Mouse (Mus musculus): Measurements from ENCODE around the gene Pdxp.

DNA sequence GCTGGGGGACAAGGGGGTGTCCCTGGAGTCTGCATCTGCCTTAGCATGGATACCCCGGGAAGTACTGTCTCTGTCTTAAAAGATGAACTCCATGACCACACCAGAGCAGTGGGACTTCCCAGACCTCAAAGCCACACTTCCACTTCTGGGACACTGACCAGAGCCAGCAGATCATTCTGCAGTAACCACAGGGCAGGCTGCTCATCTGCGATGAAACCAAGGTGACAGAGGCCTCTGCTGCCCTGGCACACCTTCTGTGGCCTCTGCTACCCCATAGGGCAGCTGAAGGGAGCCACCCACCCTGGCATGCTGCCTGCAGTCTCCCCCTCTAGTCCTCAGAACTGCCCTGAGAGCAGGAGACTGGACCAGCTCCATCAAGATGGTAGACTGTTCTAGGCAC lies 18.0 kb upstream of the Pdxp start:
- TF ChIP-seq MYOG (IDR thresholded peaks at IDR 0.05; ENCODE audit: control insufficient read depth in 1 of 3, insufficient read depth in 1 of 3, insufficient read length in 2 of 3, low read depth in 2 of 3) (no peak), POLR2AphosphoS2 (IDR thresholded peaks at IDR 0.05; ENCODE audit: insufficient read length, low read depth) (peak; percentile 66), SRF (IDR thresholded peaks at IDR 0.05; ENCODE audit: control insufficient read depth, insufficient read length, low read depth) (no peak), MAX (IDR thresholded peaks at IDR 0.05; ENCODE audit: low read depth) (no peak), POLR2A (IDR thresholded peaks at IDR 0.05; ENCODE audit: insufficient read length, low read depth) (no peak), MYOD1 (IDR thresholded peaks at IDR 0.05; ENCODE audit: control insufficient read depth in 1 of 3, insufficient read length in 2 of 3, low read depth in 2 of 3) (no peak), USF1 (IDR thresholded peaks at IDR 0.05; ENCODE audit: low read depth) (no peak), E2F4 (IDR thresholded peaks at IDR 0.05; ENCODE audit: insufficient read depth) (no peak), CEBPB (IDR thresholded peaks at IDR 0.05; ENCODE audit: insufficient read depth, poor library complexity, severe bottlenecking) (no peak), TCF3 (IDR thresholded peaks at IDR 0.05; ENCODE audit: insufficient read length, low read depth) (no peak)
